Mouse (Mus musculus) left cerebral cortex, adult 11 months (tissue): ENCODE measurements around the gene Csn3.

Source experiments
- DNase-seq: peaks from one replicate; pipeline ENCODE4 v3.0.0; 2022; ENCODE audit warnings: low spot score

Gene Csn3

DNA sequence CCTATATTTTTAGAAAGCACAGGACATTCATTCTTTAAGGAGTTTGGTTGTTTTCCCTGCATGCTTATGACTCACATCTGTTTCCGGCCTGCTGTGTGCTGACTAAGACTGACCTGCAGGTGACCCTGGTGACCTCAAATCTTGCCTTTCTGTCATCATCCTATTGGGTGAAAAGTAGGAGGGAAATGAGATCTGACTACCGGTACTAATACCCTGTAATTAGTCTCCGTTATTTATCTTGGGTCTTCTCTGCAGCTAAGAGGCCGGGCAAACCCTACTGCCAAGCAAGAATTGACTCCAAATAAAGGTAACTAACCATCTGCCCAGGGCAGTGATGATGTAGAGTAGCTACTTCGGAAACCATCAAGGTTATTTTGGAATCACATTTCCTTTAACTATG lies at the start of gene Csn3:
Gene Csn3 (plus strand): TSS at position 208 of the 400 bp plus-strand sequence.
- no peak for DNase-seq

DNA sequence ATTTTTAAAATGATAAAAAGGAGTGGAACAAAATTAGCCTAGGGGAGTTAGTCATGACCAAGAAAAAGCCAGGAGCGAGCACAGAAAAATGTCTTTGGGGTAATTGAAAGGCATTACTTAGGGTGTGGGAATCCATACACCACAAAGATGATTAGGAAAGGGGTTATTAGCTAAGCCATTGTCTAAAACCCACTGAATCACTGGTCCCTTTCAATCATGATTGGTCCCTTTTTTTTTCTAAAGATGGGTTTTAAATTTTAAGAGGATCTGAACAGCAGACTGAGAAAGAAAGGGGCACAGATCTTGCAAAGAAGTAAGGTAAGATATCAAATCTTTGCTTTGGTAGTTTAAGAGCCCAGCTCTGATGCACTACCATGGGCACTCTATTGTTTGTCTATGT lies 40.6 kb upstream of the Csn3 start, which contains the start of gene Odam:
Gene Odam (plus strand): TSS at position 301 of the 400 bp plus-strand sequence.
- DNase-seq, result no peak

DNA sequence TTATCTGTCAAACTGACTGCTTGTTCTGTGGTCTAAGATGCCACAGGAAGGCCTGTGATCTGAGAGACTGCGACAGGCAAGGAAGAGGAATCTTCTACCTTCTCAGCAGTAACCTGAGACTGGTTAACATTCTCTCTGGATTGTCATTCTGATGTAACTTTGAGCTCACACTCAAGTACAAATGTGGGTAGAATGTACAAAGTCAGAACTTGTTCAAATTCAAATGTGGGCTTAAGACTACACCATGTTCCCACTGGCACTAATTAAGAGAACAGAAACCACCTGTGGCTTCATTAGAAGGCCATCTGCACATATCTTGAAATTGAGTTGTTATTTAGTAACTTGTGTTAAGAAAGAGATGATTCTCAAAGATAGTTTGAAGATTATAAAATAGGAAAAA lies 6.2 kb downstream of the Csn3 start:
- DNase-seq, result no peak

DNA sequence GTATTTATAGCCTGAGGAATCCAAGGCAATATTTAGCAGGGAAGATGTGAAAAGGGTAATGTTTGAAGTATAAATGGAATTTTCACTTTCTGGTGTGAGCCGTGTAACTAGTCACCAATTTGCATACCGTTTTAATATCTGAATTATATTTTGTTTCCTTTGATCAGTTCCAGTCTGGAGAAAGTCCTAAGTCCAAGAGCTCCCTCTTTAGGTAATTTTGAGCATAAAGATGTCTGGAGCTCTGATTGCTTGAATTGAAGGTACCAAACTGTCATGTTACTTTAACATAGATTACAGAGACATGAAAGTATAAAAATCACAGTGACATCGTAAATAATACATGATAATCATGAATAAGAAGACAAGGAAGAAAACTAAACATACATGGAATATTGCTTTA lies 15.4 kb downstream of the Csn3 start:
- no peak for DNase-seq

DNA sequence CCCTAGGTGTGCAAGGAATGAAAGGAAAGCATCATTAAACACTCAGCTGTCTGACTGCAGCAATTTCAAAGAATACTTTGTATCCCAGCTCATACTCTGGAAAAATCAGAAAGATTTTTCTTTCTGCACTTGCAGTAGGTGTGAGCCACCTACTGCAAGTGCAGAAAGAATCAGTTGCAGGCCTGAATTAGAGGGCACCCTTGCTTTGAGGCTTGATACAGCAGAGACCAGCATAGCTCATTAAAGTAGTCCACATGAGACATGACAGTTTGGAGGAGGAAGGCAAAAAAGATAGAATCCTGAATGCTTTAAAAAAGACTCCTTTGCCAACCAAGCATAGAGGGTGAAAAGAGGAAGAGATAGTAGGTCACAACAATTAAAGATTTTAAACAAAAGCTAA lies 17.1 kb downstream of the Csn3 start:
- no peak for DNase-seq

DNA sequence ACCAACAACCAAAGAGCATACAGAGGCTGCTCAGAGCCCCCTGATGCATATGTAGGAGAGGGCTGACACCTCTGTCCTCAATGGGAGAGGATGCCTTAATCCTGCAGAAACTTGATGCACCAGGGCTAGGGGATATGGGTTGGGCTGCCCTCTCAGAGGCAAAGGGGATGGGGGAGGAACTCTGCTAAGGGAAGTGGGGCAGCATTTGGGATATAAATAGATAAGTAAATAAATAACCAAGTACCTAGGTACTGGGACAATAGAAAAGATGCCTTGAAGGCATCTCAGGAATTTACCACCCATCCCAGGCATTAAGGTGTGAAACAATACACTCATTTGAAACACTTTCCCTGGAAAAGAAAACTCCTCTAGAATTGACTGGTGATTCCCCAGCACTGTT lies 26.5 kb downstream of the Csn3 start:
- no peak for DNase-seq

DNA sequence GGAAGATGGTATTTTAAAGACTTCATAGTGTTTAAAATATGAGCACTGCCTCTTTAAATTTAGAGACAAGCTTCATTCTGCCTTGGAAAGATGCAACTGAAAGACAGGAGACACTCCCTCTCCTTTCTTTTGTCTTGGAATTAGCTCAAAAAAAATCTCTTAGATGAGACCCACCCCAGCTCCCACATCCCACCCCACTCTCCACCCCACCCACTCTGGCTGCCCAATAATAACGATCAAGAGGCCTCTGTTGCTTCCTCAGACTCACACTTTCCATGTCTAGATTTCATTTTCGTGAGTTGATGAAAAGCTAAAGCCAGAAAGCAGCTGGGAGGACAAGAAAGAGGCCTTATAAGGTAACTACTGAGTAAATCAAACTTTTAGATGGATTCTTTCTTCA lies 43.8 kb downstream of the Csn3 start, which contains the start of the genes 2310003L06Rik and Gm28434:
Gene 2310003L06Rik (plus strand): TSS at position 259 of the 400 bp plus-strand sequence.
Gene Gm28434 (plus strand): TSS at position 317 of the 400 bp plus-strand sequence.
- no peak for DNase-seq

DNA sequence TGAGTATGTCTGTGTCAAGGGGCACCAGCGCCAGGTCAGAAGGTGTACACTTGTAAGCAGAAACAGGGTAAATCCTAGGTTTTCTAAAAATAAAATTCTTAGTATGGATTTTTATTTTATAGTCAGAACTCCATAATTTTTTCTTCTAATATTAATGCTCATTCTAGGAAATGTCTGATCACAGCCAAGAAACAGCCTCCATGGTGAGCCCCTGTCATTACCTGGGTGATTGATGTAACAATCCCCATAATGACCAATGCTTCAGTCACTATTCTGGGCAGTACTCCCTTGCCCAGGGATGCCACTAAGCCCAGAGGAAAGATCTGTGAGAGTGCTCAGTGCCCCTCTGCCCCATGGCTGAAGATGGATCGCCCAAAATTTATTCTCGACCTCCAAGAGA lies 53.8 kb downstream of the Csn3 start, which contains the start of gene Cabs1:
Gene Cabs1 (plus strand): TSS at position 301 of the 400 bp plus-strand sequence.
- no peak for DNase-seq
